Mouse (Mus musculus) heart, adult 9 months (tissue): ENCODE results near the gene Il4.
A peak's percentile ranks its signal among the peaks of the same experiment; 100 is the strongest.

Experiments
- DNase-seq, 2 experiments: peaks; one replicate each; pipeline ENCODE4 v3.0.0; 2022; ENCODE audit warnings: low spot score in 2 of 2

The Il4 gene

DNA sequence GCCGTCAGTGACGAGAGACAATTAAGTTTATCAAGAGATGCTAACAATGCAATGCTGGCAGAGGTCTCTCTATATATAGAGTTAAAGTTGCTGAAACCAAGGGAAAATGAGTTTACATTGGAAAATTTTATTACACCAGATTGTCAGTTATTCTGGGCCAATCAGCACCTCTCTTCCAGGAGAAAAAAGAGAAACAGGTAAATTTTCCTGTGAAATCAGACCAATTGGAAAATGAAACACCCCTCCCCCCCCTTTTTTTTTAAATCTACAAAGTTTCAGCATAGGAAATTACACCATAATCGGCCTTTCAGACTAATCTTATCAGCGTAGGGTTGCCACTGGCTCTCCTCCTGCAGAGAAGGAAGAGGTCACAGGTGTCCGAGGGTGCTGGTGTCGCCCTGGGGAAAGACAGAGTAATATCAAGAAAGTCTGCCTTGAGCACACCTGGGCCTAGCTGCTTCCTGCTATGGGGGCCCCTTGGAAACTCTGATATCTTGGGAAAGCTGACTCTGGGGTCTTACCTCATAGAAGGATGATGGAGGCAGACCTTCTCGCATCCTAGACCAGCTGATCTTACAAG, at the start of gene Il4:
TSS of gene Il4 (minus strand) at position 51 of the 580 bp plus-strand sequence.
- DNase-seq = no peak

GRCm38 (mm10) chr11:53664091-53664490, 45.6 kb upstream of the Il4 start:
- DNase-seq = no peak

GRCm38 (mm10) chr11:53662794-53663674, 44.6 kb upstream of the Il4 start:
- no peak for DNase-seq

DNA sequence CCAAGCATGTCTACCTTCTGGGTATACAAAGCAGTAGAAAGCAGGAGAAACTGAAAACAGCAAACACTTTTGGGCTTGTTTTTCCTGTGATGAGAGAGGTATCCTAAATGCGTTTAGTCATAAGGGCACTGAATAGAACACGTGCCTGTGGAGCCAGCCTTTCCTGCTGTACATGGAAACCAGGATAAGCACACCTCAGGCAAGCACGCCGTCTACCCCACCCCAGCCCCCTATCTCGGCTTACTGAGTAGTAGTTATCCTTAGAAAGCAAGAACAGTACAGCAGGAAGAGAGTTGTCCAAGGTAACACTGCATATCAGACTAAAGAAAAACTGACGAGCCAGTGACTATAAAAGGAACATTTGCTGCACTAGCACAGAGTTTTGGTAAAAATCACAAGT, 39.4 kb upstream of the Il4 start:
- no peak for DNase-seq

DNA sequence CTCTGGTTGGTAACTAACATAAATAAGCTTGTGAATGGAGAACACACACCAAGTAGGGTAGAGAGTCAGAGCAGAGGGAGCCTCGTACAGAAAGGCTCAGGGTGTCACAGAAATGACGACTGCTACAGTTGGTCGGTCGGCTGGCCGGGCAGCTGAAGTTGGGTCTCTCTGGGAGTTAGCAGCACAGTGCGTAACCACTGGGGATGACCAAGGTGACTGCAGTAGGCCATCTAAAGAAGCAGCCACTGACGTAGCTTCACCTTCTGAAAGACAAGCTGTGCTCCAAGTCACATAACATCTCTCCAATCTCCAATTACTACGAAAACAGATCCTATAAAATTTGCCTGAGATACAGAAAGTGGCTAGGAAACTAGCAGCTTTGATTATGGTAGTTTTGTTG, 38.9 kb upstream of the Il4 start:
- DNase-seq = no peak

GRCm38 (mm10) chr11:53656558-53657202, 38.2 kb upstream of the Il4 start:
- DNase-seq = no peak

DNA sequence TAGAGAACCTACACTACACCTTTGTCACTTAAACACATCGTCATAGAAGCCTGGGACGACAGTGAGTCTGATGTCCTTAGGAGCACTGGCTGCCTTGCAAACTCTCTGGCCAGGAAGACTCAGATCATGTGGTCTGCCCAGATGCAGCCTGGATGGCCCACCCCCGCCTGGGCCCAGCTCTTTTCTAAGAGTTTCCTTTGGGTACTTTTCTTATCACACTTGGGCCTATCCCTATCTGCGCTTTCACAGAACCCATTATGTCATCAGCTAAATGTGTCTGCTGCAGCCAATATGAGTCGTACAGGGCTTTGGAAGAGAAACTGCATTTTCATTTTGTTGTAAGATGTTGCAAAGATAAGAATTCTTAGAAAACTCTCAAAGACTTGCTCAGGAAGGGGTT, 36.6 kb upstream of the Il4 start:
- peak; percentile 17 to 34 for DNase-seq

GRCm38 (mm10) chr11:53652427-53652826, 34.0 kb upstream of the Il4 start:
- no peak for DNase-seq

DNA sequence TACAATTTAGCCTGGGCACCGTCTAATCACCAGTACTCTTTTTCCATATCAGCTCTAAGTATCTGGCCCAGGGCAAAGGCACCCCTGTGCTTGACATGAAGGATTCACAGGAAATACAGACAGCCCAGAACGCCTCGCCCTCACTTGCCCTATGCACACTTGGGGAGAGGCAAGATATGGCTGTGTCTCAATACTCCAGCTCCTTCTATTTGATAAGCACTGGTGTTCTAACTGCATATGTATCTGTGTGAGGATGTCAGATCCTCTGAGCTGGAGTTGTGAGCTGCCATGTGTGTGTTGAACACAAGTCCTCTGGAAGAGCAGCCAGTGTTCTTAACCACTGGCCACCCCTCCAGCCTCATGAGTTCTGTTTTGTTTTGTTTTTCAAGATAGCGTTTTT, 33.0 kb upstream of the Il4 start:
- no peak for DNase-seq

- no peak for DNase-seq
Observed at GRCm38 (mm10) chr11:53644017-53644416, 25.5 kb upstream of the Il4 start.

- no peak for DNase-seq
Observed at GRCm38 (mm10) chr11:53642744-53643279, 24.3 kb upstream of the Il4 start.

- no peak for DNase-seq
Observed at GRCm38 (mm10) chr11:53637803-53638260, 19.4 kb upstream of the Il4 start.

DNA sequence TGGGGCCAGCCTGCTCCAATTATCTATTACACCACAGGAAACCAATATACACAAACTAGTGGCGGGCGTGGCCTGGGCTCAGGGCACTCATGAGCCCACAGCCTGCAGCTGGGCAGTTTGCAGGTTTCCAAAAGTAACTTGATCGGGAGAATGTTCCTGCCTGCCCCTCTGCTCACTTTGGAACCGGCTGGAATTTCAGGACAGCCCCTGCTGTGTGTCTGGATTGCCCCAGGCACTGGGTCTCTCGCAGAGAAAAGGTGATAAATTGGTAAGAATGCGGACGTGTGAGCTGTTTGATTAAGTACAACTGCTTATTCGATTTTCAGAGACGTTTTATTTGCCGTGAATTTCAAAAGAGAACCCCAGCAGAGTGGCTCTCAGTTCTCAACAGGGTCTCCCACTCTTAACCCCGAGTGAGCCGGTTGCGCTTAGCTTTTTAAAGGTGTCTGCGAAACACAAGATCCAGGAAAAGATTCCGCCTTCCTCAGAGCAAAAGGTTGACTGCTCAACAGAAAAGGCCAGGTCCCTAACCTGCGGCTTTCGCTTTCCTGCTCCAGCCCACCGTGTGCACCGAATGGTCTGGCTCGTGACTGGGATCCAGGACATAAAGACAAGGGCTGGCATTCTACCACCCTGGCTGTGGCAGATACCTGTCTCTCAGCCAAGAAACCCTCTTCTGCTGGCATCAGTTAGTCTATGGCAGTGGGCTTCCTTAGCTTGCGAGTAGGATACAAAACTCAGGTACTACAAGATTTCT, 18.8 kb upstream of the Il4 start:
- DNase-seq = no peak

- no peak for DNase-seq
Observed at GRCm38 (mm10) chr11:53636183-53636646, 17.7 kb upstream of the Il4 start.

DNA sequence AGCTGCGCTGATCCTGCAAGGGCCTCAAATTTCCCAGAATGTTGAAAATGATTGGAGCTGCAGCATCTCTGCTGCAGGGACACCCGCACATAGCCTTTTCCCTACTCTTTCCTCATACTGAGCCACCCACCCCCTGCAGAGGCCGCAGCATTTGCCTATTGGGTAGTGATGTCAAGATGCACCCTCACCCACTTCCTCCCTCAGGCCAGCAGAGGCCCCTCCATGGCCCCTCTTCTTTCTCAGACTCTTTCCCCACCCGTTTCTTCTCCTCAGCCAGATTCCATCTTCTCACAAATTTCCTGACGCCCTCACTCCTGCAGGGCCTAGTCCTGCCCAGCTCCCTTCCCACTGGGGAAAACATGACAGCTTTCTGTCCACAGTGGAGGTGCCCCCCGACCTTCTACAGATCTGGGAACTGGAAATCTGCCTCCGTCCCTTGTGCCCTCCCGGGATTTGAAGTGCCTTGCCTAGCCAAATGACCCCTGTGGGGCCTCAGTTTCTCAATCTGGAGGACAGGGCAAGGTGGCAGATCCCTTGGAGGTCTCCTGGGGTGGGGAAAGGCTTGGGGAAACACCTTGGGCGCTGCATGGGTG, 17.2 kb upstream of the Il4 start:
- DNase-seq = no peak

- no peak for DNase-seq
Observed at GRCm38 (mm10) chr11:53634556-53634955, 16.1 kb upstream of the Il4 start, which contains the start of gene Il13. TSS of gene Il13 (minus strand) at chr11:53634702.

- no peak for DNase-seq
Observed at GRCm38 (mm10) chr11:53633644-53634043, 15.2 kb upstream of the Il4 start.

- no peak for DNase-seq
Observed at GRCm38 (mm10) chr11:53632122-53632733, 13.8 kb upstream of the Il4 start.

DNA sequence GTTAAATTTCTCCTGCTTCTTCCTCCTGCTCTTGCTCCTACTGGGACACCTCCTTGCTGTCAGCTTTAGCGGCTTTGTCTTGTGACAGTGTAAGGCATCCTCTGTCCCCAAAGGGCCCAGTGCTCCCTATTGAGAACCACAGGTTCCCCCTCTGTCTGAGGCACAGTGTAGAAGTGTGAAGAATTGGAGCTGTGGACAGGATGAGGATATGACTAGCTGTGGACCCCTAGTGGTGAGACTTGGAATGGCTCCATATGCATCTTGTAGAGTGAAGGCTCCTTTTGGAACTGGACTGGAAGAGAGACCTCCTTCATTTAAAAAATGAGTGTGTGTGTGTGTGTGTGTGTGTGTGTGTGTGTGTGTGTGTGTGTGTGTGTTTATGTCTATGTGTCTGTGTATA, 9.4 kb upstream of the Il4 start:
- peak; percentile 13 to 63 for DNase-seq

DNA sequence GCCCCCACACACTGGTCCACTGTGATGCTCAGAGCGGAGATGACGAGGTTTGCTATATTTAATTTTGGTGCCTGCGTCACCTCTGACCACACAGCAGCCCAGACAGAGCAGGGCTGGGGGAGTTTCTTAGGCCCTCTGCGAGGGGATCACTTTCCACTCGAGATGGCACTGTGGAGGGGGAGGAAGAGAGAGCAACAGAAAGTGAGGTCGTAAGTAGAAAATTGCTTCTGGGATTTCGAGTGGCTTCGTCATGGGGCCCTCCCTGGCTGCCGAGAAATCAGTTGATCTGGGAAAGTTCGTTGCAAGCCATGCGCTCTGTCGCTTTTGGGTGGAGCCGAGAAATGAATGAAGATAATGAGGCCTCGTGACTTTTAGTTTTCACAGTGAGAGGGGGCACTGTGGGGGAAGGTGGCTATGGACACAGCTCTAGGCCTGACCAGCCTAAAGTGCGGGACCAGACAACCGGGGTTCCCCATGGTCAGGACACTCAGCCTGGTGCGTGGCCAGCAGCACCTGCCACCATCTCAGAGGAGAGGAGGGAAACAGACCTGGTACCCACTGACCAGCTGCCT, 8.4 kb upstream of the Il4 start:
- DNase-seq = no peak
